Mouse (Mus musculus) hindbrain, embryonic 15.5 days (tissue): ENCODE measurements around the gene Prr27. TPM values are rescaled to one million over a fixed set of nuclear protein-coding genes. Genes with fewer than 3 reads are reported as not detected.
A peak's percentile ranks its signal among the peaks of the same experiment; 100 is the strongest.

Experiments used
- ATAC-seq: fragments of 200-750 bp; cut with Nextera tagmentation; 2 replicates; pipeline ENCODE4 v1.8.0; 2017; ENCODE audit warnings: low read depth, moderate number of reproducible peaks, moderate TSS enrichment; ENCODE audit not compliant: low FRiP score
- H3K27ac ChIP-seq: fragments of 300-500 bp; sonication (generic); replicated peaks from 2 replicates; pipeline ENCODE4 v1.5.1; 2015; ENCODE audit warnings: mild to moderate bottlenecking, inconsistent platforms
- H3K27me3 ChIP-seq: fragments of 300-500 bp; sonication (generic); 2 replicates; pipeline ENCODE4 v1.6.1; 2015; ENCODE audit warnings: control low read depth, inconsistent platforms
- H3K36me3 ChIP-seq: fragments of 300-500 bp; sonication (generic); 2 replicates; pipeline ENCODE4 v1.6.1; 2015; ENCODE audit warnings: control low read depth, inconsistent platforms
- H3K4me1 ChIP-seq: fragments of 300-500 bp; sonication (generic); replicated peaks from 2 replicates; pipeline ENCODE4 v1.6.1; 2015; ENCODE audit warnings: control low read depth, inconsistent platforms
- H3K4me2 ChIP-seq: fragments of 300-500 bp; sonication (generic); 2 replicates; pipeline ENCODE4 v1.6.1; 2015; ENCODE audit warnings: moderate library complexity, mild to moderate bottlenecking, inconsistent platforms
- H3K4me3 ChIP-seq: fragments of 300-500 bp; sonication (generic); 2 replicates; pipeline ENCODE4 v1.5.1; 2015; ENCODE audit warnings: mild to moderate bottlenecking, inconsistent platforms
- H3K9ac ChIP-seq: fragments of 300-500 bp; sonication (generic); 2 replicates; pipeline ENCODE4 v1.6.1; 2015; ENCODE audit warnings: inconsistent platforms
- H3K9me3 ChIP-seq: fragments of 300-500 bp; sonication (generic); 2 replicates; pipeline ENCODE4 v1.6.1; 2016; ENCODE audit warnings: control low read depth, inconsistent platforms
- WGBS: fragments of 180-500 bp; shearing (Covaris S2); methylation state at CpG from one replicate; pipeline ENCODE4 v1.1.7; 2015; 5-methylcytosine and 5-hydroxymethylcytosine counted together
- polyA plus RNA-seq: library from polyadenylated mRNA; unstranded; fragments of >200 nt; fragmentation: Nextera tagmentation; extraction: Ambion mirVana; gene quantifications from 2 replicates; pipeline ENCODE4 v1.2.1, GENCODE M21; 2015

Gene Prr27
- not detected in 2 replicates for polyA plus RNA-seq

- WGBS, result 72% methylated on average over 1 of the region's 1 CpGs
- ATAC-seq, result no peak
- no peaks in the 10 kb centered on the region for H3K36me3 ChIP-seq
- no peak within 1 kb of the TSS for H3K9ac ChIP-seq
- H3K27me3 ChIP-seq, result no peaks in the 10 kb centered on the region
- no peak within 1 kb of the TSS for H3K4me3 ChIP-seq
- no peaks in the 10 kb centered on the region for H3K9me3 ChIP-seq
- H3K27ac ChIP-seq, result no peak within 1 kb of the TSS
- no peaks in the 10 kb centered on the region for H3K4me1 ChIP-seq
- H3K4me2 ChIP-seq, result no peak within 1 kb of the TSS
Observed at GRCm38 (mm10) chr5:87825386-87825785, at the start of gene Prr27. Prr27 (plus strand) TSS chr5:87825686.

- WGBS, result 62% methylated on average over 4 of the region's 4 CpGs
- Histone ChIP-seq H3K9me3 (no peaks in the 10 kb centered on the region), H3K4me3 (no peak overlapping the region), H3K27ac (no peak overlapping the region), H3K4me2 (no peak overlapping the region), H3K4me1 (no peaks in the 10 kb centered on the region), H3K9ac (no peak overlapping the region), H3K27me3 (no peaks in the 10 kb centered on the region), H3K36me3 (no peaks in the 10 kb centered on the region)
- no peak for ATAC-seq
Observed at GRCm38 (mm10) chr5:87782731-87783130, 42.8 kb upstream of the Prr27 start.

DNA sequence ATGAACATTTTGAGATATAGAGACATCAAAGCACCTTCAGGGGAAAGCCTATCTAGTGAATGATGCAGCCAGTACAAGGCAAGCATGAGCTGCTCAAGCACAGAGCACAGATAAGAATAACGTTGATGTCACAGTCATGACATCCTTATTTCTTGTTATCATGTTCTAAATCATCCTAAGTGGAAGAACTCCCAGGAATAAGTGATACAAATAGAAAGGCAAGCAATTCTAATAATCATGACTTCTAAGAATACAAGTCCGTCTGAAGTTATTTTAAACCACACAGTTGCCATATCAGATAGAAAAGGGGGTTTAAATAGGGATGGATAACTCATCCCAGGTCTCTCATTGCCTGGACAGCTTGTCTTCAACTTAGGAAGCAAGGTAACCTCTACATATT is 17.7 kb upstream of the Prr27 start, which contains the start of gene Csn1s2b:
Csn1s2b (plus strand) TSS at position 301 of the 400 bp plus-strand sequence.
- Histone ChIP-seq H3K4me1 (no peaks in the 10 kb centered on the region), H3K27me3 (no peaks in the 10 kb centered on the region), H3K9ac (no peak within 1 kb of the TSS), H3K4me3 (no peak within 1 kb of the TSS), H3K4me2 (no peak within 1 kb of the TSS), H3K27ac (no peak within 1 kb of the TSS), H3K9me3 (no peaks in the 10 kb centered on the region), H3K36me3 (no peaks in the 10 kb centered on the region)
- no peak for ATAC-seq
- 80% methylated on average over 2 of the region's 2 CpGs for WGBS

GRCm38 (mm10) chr5:87809253-87809652 is 16.2 kb upstream of the Prr27 start:
- WGBS, result 63% methylated on average over 2 of the region's 2 CpGs
- Histone ChIP-seq H3K27ac (no peak overlapping the region), H3K9ac (no peak overlapping the region), H3K4me2 (no peak overlapping the region), H3K4me3 (no peak overlapping the region), H3K27me3 (no peaks in the 10 kb centered on the region), H3K9me3 (no peaks in the 10 kb centered on the region), H3K36me3 (no peaks in the 10 kb centered on the region), H3K4me1 (no peaks in the 10 kb centered on the region)
- no peak for ATAC-seq

GRCm38 (mm10) chr5:87855136-87855716 is 29.7 kb downstream of the Prr27 start:
- H3K4me1 ChIP-seq, result no peaks in the 10 kb centered on the region
- no peaks in the 10 kb centered on the region for H3K9me3 ChIP-seq
- no peak overlapping the region for H3K9ac ChIP-seq
- 0 out of 2 replicates have a peak, but pooled peaks have one; percentile 42 for ATAC-seq
- WGBS, result 80% methylated on average over 3 of the region's 3 CpGs
- no peak overlapping the region for H3K4me3 ChIP-seq
- H3K4me2 ChIP-seq, result no peak overlapping the region
- H3K27me3 ChIP-seq, result no peaks in the 10 kb centered on the region
- H3K36me3 ChIP-seq, result no peaks in the 10 kb centered on the region
- no peak overlapping the region for H3K27ac ChIP-seq

GRCm38 (mm10) chr5:87870084-87870483 is 44.6 kb downstream of the Prr27 start:
- Histone ChIP-seq H3K27ac (no peak overlapping the region), H3K4me1 (no peaks in the 10 kb centered on the region), H3K36me3 (no peaks in the 10 kb centered on the region), H3K4me3 (no peak overlapping the region), H3K4me2 (no peak overlapping the region), H3K9ac (no peak overlapping the region), H3K9me3 (no peaks in the 10 kb centered on the region), H3K27me3 (no peaks in the 10 kb centered on the region)
- no peak; the same call in 1 of the 2 replicates for ATAC-seq
- WGBS, result 53% methylated on average over 2 of the region's 2 CpGs

DNA sequence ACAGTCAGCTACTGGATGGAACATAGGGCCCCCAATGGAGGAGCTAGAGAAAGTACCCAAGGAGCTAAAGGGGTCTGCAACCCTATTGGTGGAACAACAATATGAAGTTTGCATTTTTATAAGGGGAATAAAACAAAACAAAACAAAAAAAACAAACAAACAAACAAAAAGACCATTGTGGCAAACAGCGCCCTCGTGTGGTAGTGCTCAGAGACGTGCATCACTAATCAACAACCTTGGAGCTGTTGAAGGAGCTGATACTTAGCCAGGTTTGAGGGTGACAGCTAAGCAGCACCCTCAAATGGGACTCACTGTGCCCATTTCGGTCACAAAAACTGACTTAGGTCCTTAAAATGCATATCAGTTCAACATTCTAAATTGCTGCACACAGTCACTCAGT is 45.9 kb downstream of the Prr27 start:
- Histone ChIP-seq H3K9me3 (no peaks in the 10 kb centered on the region), H3K36me3 (no peaks in the 10 kb centered on the region), H3K9ac (no peak overlapping the region), H3K4me3 (no peak overlapping the region), H3K27me3 (no peaks in the 10 kb centered on the region), H3K4me1 (no peaks in the 10 kb centered on the region), H3K27ac (no peak overlapping the region), H3K4me2 (no peak overlapping the region)
- ATAC-seq, result no peak
- 32% methylated on average over 4 of the region's 4 CpGs for WGBS

GRCm38 (mm10) chr5:87884729-87885128 is 59.2 kb downstream of the Prr27 start, which contains the start of gene Odam:
Odam (plus strand) TSS chr5:87885029.
- H3K4me3 ChIP-seq, result no peak within 1 kb of the TSS
- ATAC-seq, result no peak
- no peaks in the 10 kb centered on the region for H3K9me3 ChIP-seq
- H3K27me3 ChIP-seq, result no peaks in the 10 kb centered on the region
- H3K9ac ChIP-seq, result no peak within 1 kb of the TSS
- H3K27ac ChIP-seq, result no peak within 1 kb of the TSS
- 88% methylated on average over 1 of the region's 1 CpGs for WGBS
- no peaks in the 10 kb centered on the region for H3K36me3 ChIP-seq
- no peaks in the 10 kb centered on the region for H3K4me1 ChIP-seq
- H3K4me2 ChIP-seq, result no peak within 1 kb of the TSS

Other genes with a start within 250 kb of the Prr27 start
- not detected in 2 replicates for gene Sult1e1, start 234.1 kb upstream of the Prr27 start, polyA plus RNA-seq
- gene Csn1s1, start 159.5 kb upstream of the Prr27 start, polyA plus RNA-seq, result not detected in 2 replicates
- not detected in 2 replicates for gene Csn2, start 126.1 kb upstream of the Prr27 start, polyA plus RNA-seq
- gene Csn1s2a, start 51.1 kb upstream of the Prr27 start, polyA plus RNA-seq, result not detected in 2 replicates
- not detected in 2 replicates for gene Csn1s2b, start 17.6 kb upstream of the Prr27 start, polyA plus RNA-seq
- not detected in 2 replicates for gene Odam, start 59.3 kb downstream of the Prr27 start, polyA plus RNA-seq
- not detected in 2 replicates for gene Csn3, start 99.9 kb downstream of the Prr27 start, polyA plus RNA-seq
- not detected in 2 replicates for gene 2310003L06Rik, start 143.8 kb downstream of the Prr27 start, polyA plus RNA-seq
- gene Gm28434, start 143.8 kb downstream of the Prr27 start, polyA plus RNA-seq, result not detected in 2 replicates
- gene Cabs1, start 153.8 kb downstream of the Prr27 start, polyA plus RNA-seq, result not detected in 2 replicates
- gene Smr3a, start 176.9 kb downstream of the Prr27 start, polyA plus RNA-seq, result not detected in 2 replicates